Mouse (Mus musculus) forebrain, embryonic 10.5 days (tissue): ENCODE measurements around the gene Cyp1a2. TPM values are rescaled to one million over a fixed set of nuclear protein-coding genes. Genes with fewer than 3 reads are reported as not detected.
A peak's percentile ranks its signal among the peaks of the same experiment; 100 is the strongest.

Experiments used
- DNase-seq: peaks from one replicate; pipeline ENCODE4 v3.0.0-alpha.2; 2017; ENCODE audit warnings: low spot score; ENCODE audit errors: extremely low spot score
- H3K27ac ChIP-seq: fragments of 300-500 bp; sonication (generic); 2 replicates; pipeline ENCODE4 v1.5.1; 2016; ENCODE audit warnings: mild to moderate bottlenecking
- H3K27me3 ChIP-seq: fragments of 300-500 bp; sonication (generic); 2 replicates; pipeline ENCODE4 v1.6.1; 2016; ENCODE audit warnings: mild to moderate bottlenecking; ENCODE audit not compliant: poor library complexity, severe bottlenecking
- H3K36me3 ChIP-seq: fragments of 300-500 bp; sonication (generic); replicated peaks from 2 replicates; pipeline ENCODE4 v1.6.1; 2016; ENCODE audit warnings: mild to moderate bottlenecking, moderate library complexity
- H3K4me1 ChIP-seq: fragments of 300-500 bp; sonication (generic); 2 replicates; pipeline ENCODE4 v1.6.1; 2016
- H3K4me3 ChIP-seq: fragments of 300-500 bp; sonication (generic); 2 replicates; pipeline ENCODE4 v1.5.1; 2016; ENCODE audit warnings: mild to moderate bottlenecking, moderate library complexity
- H3K9me3 ChIP-seq: fragments of 300-500 bp; sonication (generic); 2 replicates; pipeline ENCODE4 v1.6.1; 2016; ENCODE audit warnings: mild to moderate bottlenecking, moderate library complexity
- WGBS: fragments of 180-500 bp; shearing (Covaris S2); methylation state at CpG from one replicate; pipeline ENCODE4 v1.1.7; 2016; 5-methylcytosine and 5-hydroxymethylcytosine counted together
- polyA plus RNA-seq: library from polyadenylated mRNA; unstranded; fragments of >200 nt; fragmentation: Nextera tagmentation; extraction: Ambion mirVana; gene quantifications from 2 replicates; pipeline ENCODE4 v1.2.1, GENCODE M21; 2016

The Cyp1a2 gene
- polyA plus RNA-seq, 1 experiment from 2014 or later = not detected

DNA sequence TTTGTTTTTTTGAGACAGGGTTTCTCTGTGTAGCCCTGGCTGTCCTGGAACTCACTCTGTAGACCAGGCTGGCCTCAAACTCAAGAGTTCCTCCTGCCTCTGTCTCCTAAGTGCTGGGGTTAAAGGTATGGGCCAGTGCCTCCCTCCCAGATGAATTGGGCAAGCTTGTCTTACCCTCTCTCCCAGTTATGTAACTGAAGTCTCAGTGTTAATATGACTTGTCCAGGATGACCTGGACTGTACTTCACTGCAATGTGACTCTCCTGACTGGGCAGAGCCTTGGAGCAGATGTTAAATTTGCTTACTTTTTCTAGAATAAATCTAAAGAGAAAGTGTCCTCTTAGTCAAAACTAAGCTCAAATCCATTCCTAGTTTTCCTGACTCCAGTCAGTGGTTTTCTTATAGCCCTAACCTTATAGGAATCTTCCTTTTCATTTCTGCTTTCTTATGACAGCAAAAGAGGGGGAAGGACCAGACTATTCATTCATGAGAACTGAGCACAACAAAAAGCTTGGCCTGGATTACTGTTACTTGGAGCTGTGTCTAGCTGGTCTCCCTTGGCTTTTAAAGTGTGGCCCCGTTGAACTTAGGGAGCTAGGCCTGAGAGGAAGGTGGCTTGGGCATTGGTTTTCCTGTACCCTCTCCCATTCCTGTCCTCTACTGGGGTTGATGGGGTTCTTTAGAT lies 15.1 kb upstream of the Cyp1a2 start:
- H3K27me3 ChIP-seq = peaks cover 50% of the 10 kb centered on the region
- DNase-seq = no peak
- WGBS = 68% methylated on average over 1 of the region's 1 CpGs
- no peaks in the 10 kb centered on the region for H3K36me3 ChIP-seq
- H3K4me1 ChIP-seq = peaks cover 19% of the 10 kb centered on the region
- H3K4me3 ChIP-seq = no peak overlapping the region
- no peaks in the 10 kb centered on the region for H3K9me3 ChIP-seq
- H3K27ac ChIP-seq = no peak overlapping the region

DNA sequence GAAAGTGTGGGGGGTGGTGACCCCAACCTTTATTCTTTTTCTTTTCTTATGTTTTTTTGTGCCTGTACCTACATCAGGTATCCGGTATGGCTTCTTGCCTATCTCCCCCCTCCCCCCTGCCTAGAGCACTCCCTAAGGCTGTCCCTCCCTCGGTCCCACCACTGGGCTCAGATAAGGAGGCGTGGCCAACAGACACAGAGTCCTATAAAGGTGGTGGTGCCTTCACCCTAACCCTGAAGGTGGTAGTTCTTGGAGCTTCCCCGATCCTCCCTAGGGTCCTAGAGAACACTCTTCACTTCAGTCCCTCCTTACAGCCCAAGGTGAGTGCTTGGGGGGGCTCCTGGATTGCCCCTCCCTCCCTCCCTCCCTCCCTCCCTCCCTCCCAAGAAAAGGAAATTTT lies 13.9 kb upstream of the Cyp1a2 start:
- peaks cover 53% of the 10 kb centered on the region for H3K27me3 ChIP-seq
- H3K36me3 ChIP-seq = no peaks in the 10 kb centered on the region
- WGBS = 8% methylated on average over 4 of the region's 4 CpGs
- H3K4me3 ChIP-seq = no peak overlapping the region
- H3K4me1 ChIP-seq = peaks cover 19% of the 10 kb centered on the region
- H3K9me3 ChIP-seq = no peaks in the 10 kb centered on the region
- DNase-seq = no peak
- H3K27ac ChIP-seq = no peak overlapping the region

DNA sequence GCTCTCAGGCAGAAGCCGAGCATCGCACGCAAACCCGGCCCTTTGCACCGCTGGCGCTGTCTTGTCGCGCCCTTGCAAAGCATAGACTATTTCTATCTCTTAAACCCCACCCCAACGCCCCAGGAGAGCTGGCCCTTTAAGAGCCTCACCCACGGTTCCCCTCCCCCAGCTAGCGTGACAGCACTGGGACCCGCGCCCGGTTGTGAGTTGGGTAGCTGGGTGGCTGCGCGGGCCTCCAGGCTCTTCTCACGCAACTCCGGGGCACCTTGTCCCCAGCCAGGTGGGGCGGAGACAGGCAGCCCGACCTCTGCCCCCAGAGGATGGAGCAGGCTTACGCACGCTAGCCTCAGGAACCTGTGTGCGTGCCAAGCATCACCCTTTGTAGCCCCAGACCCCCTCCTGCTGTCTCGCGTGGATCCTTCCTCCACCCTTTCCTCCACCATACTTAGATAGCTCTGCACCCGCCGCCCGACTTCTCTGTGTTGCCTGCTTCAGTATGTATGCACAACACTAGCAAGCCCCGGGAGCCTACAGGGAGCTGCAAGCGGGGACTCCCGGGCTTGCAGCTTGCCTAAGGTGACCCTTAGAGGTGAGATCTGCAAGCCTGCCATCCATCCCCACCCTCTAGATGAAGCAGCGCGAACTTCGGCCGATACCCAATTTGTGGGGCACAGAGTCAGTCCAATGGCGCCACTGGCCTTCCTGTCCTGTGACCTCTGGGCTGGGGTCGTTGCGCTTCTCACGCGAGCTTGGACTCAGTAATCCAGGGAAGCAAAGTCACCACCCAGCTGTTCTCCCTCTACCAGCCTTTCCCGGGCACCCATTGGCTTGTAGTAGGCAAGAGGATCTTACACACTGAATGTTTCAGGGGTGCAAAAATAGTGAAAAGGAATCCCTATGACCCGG lies 13.1 kb upstream of the Cyp1a2 start:
- Histone ChIP-seq H3K4me1 (peaks cover 19% of the 10 kb centered on the region), H3K9me3 (no peaks in the 10 kb centered on the region), H3K4me3 (peak overlapping the region; percentile 56), H3K36me3 (no peaks in the 10 kb centered on the region), H3K27ac (peak overlapping the region; percentile 13), H3K27me3 (peaks cover 53% of the 10 kb centered on the region)
- peak; percentile 21 for DNase-seq
- 1% methylated on average over 42 of the region's 42 CpGs for WGBS

DNA sequence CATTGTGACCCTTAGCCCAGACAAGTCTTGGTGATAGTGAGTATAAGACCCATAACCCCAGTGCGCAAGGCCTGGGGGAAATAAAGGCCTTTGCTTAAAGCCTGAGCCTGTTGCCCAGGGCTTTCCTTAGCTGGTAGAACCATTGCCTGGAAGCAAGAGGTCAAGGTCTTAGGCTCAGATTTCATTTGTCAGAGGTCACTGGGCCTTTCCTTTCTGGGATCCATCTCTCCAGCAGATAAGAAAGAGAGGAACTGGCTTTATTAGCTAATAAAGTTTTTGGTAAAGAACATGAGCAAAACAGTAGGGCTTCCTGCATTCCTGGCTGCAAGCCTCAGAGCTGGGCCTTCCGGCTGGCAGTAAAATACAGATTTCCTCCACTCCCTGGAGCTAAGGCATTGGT lies 10.6 kb upstream of the Cyp1a2 start:
- no peak for DNase-seq
- peaks cover 53% of the 10 kb centered on the region for H3K27me3 ChIP-seq
- no peaks in the 10 kb centered on the region for H3K9me3 ChIP-seq
- H3K36me3 ChIP-seq = no peaks in the 10 kb centered on the region
- WGBS = 81% methylated on average over 2 of the region's 2 CpGs
- no peak overlapping the region for H3K4me3 ChIP-seq
- peaks cover 19% of the 10 kb centered on the region for H3K4me1 ChIP-seq
- H3K27ac ChIP-seq = no peak overlapping the region

DNA sequence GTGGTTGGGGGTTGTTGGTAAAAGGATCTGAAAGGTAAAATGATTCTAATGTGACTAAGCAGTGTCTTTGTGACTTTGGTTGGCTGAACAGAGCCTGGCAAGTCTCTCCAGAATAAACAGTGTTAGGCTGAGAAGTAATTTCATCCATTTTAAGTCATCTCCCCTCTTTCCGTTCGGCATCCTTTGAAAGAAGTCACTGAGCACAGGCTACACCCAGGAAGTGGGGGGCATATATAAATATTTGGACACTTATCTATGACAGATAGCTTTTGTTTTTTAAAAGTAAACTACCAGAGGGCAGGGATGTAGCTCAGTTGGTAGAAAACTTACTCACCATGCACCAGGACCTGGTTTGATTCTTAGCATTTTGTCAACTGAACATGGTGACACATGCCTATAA lies 5.1 kb upstream of the Cyp1a2 start:
- no peak for DNase-seq
- H3K4me1 ChIP-seq = no peaks in the 10 kb centered on the region
- no peaks in the 10 kb centered on the region for H3K9me3 ChIP-seq
- no peaks in the 10 kb centered on the region for H3K36me3 ChIP-seq
- no peak overlapping the region for H3K27ac ChIP-seq
- 88% methylated on average over 2 of the region's 2 CpGs for WGBS
- no peak overlapping the region for H3K4me3 ChIP-seq
- H3K27me3 ChIP-seq = peaks cover 3% of the 10 kb centered on the region

DNA sequence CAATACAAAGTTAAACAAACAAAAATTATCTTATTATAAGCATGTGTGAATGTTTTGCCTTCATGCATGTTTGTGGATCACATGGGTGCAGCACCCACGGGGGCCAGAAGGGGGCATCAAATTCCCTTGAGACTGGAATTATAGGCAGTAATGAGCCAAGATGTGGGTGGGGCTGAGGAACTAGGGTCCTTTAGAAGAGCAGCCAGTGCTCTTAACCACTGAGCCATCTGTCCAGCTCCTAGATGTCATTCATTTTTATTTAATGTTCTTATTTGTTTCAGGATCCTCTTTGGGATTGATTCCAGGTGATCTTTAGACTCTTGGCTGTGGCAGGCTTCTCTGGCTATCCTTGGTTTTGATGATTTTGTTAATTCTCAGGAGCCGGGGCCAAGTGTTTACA lies 4.7 kb upstream of the Cyp1a2 start:
- Histone ChIP-seq H3K27ac (no peak overlapping the region), H3K4me1 (no peaks in the 10 kb centered on the region), H3K27me3 (no peaks in the 10 kb centered on the region), H3K36me3 (no peaks in the 10 kb centered on the region), H3K9me3 (no peaks in the 10 kb centered on the region), H3K4me3 (no peak overlapping the region)
- 61% methylated on average over 2 of the region's 2 CpGs for WGBS
- DNase-seq = no peak

DNA sequence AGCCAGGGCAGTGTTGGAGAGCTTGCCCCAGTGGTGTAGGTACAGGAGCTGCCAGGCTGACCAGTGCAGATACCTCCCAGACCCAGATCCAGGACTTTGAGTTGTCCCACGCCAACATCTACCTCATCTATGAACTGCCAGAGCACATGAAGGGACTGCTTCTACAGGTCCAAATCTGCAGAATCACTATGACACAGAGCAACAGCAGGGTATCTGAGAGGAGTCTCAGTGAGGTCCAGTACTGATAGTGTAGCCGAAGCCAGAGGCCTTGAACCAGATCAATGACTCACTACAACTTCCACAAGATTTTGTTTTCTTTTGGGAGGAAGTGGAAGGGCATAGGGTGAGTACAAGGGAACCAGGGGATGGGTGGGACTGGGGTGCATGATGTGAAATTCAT lies 4.2 kb upstream of the Cyp1a2 start, which contains the start of gene Cyp1a1:
Cyp1a1 (plus strand) TSS at position 178 of the 400 bp plus-strand sequence.
- Histone ChIP-seq H3K27ac (no peak within 1 kb of the TSS), H3K4me3 (no peak within 1 kb of the TSS), H3K4me1 (no peaks in the 10 kb centered on the region), H3K36me3 (no peaks in the 10 kb centered on the region), H3K27me3 (no peaks in the 10 kb centered on the region), H3K9me3 (no peaks in the 10 kb centered on the region)
- WGBS = 94% methylated on average over 2 of the region's 2 CpGs
- DNase-seq = no peak

DNA sequence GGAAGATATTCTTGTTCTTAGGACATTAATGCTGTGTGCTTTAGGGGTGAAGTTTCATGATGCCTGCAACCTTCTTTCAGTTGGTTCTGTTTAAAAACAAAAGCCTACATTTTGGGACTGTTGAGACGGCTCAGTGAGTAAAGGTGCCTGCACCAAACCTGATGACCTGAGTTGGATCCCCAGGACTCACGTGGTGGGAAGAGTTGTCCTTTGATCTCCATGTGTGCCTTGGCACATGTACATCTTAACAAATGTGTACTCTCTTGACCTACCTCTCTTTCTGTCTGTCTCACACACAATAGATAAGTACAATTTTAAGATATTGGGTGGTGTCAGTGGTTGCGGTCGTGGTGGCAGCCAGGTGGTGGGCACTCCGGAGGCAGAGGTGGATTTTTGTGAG lies 2.5 kb upstream of the Cyp1a2 start:
- H3K27me3 ChIP-seq = no peaks in the 10 kb centered on the region
- 92% methylated on average over 5 of the region's 5 CpGs for WGBS
- H3K36me3 ChIP-seq = no peaks in the 10 kb centered on the region
- H3K9me3 ChIP-seq = no peaks in the 10 kb centered on the region
- H3K4me3 ChIP-seq = no peak overlapping the region
- no peak overlapping the region for H3K27ac ChIP-seq
- no peaks in the 10 kb centered on the region for H3K4me1 ChIP-seq
- DNase-seq = no peak

DNA sequence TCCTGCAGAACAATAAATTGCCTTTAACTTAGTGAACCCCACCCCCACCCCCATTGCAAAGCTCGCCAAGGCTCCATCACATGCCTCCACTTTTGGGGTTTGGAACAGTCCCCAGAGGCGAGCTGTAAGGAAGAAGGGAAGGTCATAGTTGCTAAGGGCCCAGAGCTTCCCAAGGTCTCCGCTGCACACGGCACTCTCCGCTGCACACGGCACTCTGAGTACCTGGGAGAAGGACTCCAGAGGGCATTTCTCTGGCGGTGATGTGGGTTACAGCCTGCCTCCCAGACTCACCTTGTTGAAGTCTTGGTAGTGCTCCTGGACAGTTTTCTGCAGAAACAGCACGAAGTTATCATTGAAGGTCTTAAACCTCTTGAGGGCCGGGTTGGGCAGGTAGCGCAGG lies 2.1 kb downstream of the Cyp1a2 start:
- WGBS = 87% methylated on average over 10 of the region's 10 CpGs
- DNase-seq = no peak
- Histone ChIP-seq H3K27ac (no peak overlapping the region), H3K4me3 (no peak overlapping the region), H3K36me3 (no peaks in the 10 kb centered on the region), H3K9me3 (no peaks in the 10 kb centered on the region), H3K27me3 (no peaks in the 10 kb centered on the region), H3K4me1 (no peaks in the 10 kb centered on the region)

DNA sequence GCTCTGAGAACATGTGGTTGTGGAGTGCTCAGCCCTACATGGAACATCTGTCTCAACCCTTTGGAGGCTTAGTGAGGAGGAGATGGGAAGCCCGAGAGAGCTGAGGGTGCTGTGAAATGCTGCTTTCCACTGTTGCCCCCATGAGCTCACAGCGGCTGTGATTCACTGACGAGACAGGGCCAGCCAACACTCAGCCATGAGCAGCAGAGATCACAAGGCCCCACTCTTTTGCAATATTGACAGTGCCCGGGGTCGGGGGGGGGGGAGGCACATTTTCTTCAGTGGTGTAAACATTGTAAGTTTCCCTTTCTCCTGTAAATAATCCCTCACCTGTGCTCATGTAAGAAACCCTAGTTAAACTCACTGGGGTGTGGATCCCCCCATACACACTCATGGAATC lies 12.0 kb downstream of the Cyp1a2 start:
- DNase-seq = no peak

DNA sequence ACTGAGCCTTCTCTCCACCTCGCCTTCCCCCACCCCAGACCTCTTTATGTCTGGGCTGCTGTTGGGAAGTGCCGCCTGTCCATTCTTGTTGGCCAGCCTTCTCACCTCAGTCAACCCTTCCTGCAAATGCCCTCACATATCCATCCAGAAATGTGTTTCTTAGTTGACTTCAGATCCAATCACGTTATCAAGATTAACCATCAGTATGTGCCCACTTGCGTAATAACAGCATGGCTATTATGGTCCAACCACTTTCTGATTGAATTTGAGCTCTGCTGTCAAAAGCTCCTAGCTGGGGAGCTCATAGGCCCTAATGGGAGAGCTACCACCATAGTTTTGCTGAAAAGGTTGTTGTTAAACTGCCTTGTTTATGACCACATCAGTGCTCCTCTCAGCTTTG lies 12.5 kb downstream of the Cyp1a2 start:
- Histone ChIP-seq H3K4me3 (no peak overlapping the region), H3K27ac (no peak overlapping the region), H3K4me1 (no peaks in the 10 kb centered on the region), H3K36me3 (no peaks in the 10 kb centered on the region), H3K27me3 (0 out of 2 replicates have a peak, but pooled peaks cover 3% of the 10 kb centered on the region), H3K9me3 (no peaks in the 10 kb centered on the region)
- no peak for DNase-seq
- 87% methylated on average over 4 of the region's 4 CpGs for WGBS

More for the DNA sequence above, 12.0 kb downstream of the Cyp1a2 start:
- Histone ChIP-seq H3K27ac (no peak overlapping the region), H3K4me1 (no peaks in the 10 kb centered on the region), H3K9me3 (no peaks in the 10 kb centered on the region), H3K4me3 (no peak overlapping the region), H3K27me3 (0 out of 2 replicates have a peak, but pooled peaks cover 3% of the 10 kb centered on the region), H3K36me3 (no peaks in the 10 kb centered on the region)
- WGBS = 91% methylated on average over 5 of the region's 5 CpGs

DNA sequence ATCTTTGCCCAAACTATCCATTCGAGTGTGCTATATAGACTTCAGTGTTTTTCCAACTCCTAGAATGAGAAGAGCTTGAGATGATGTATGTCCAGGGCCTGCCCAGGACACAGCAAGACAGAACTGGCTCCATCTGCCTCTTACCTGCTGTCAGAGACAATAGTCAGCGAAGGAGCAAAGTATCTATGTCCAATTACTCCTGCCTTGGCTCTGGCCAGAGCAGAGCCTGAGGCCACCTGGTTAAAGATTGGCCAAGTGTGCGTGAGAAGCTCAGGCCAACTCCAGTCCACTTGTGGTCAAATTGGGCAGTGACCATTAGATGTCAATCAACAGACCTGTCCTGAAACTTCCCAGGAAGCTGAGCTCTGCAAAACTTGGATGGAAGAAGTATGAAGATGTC lies 13.9 kb downstream of the Cyp1a2 start:
- H3K4me1 ChIP-seq = no peaks in the 10 kb centered on the region
- H3K36me3 ChIP-seq = no peaks in the 10 kb centered on the region
- H3K4me3 ChIP-seq = no peak overlapping the region
- no peak for DNase-seq
- H3K27ac ChIP-seq = no peak overlapping the region
- H3K9me3 ChIP-seq = no peaks in the 10 kb centered on the region
- 0 out of 2 replicates have a peak, but pooled peaks cover 3% of the 10 kb centered on the region for H3K27me3 ChIP-seq
- WGBS = 83% methylated on average over 3 of the region's 3 CpGs

DNA sequence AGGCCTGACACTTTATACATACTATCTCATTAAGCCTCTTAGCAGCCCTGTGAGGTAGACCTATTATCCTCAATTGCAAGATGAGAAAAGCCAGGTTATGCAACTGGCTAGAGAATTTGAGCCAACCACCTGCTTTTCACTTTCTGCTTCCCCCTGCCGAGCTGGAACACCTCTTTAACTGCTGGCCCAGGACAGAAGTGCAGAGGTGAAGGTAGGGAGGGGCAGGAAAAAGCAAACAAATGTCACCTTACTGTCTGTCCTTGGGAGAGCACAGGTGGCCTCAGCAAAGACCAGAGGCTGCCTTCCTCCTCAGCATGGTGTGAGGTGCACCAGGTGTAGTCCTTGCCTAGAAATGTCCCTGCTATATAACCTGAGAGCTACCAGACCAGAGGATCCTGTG lies 15.2 kb downstream of the Cyp1a2 start:
- H3K36me3 ChIP-seq = no peaks in the 10 kb centered on the region
- H3K9me3 ChIP-seq = no peaks in the 10 kb centered on the region
- H3K4me3 ChIP-seq = no peak overlapping the region
- H3K27ac ChIP-seq = no peak overlapping the region
- no peak for DNase-seq
- 47% methylated on average over 1 of the region's 1 CpGs for WGBS
- no peaks in the 10 kb centered on the region for H3K4me1 ChIP-seq
- H3K27me3 ChIP-seq = 0 out of 2 replicates have a peak, but pooled peaks cover 3% of the 10 kb centered on the region
